Mouse (Mus musculus) retina, adult 2 months (tissue): ENCODE results near the gene Selenov.
A peak's percentile ranks its signal among the peaks of the same experiment; 100 is the strongest.

Source experiments
- DNase-seq: peaks from one replicate; pipeline ENCODE4 v3.0.0-alpha.2; 2012; ENCODE audit warnings: low read depth, low spot score

Selenov gene

GRCm38 (mm10) chr7:28290638-28291590 is at the start of gene Selenov:
Gene Selenov (minus strand): TSS chr7:28291186.
- no peak for DNase-seq

GRCm38 (mm10) chr7:28339213-28339917 is 48.4 kb upstream of the Selenov start:
- DNase-seq: no peak

DNA sequence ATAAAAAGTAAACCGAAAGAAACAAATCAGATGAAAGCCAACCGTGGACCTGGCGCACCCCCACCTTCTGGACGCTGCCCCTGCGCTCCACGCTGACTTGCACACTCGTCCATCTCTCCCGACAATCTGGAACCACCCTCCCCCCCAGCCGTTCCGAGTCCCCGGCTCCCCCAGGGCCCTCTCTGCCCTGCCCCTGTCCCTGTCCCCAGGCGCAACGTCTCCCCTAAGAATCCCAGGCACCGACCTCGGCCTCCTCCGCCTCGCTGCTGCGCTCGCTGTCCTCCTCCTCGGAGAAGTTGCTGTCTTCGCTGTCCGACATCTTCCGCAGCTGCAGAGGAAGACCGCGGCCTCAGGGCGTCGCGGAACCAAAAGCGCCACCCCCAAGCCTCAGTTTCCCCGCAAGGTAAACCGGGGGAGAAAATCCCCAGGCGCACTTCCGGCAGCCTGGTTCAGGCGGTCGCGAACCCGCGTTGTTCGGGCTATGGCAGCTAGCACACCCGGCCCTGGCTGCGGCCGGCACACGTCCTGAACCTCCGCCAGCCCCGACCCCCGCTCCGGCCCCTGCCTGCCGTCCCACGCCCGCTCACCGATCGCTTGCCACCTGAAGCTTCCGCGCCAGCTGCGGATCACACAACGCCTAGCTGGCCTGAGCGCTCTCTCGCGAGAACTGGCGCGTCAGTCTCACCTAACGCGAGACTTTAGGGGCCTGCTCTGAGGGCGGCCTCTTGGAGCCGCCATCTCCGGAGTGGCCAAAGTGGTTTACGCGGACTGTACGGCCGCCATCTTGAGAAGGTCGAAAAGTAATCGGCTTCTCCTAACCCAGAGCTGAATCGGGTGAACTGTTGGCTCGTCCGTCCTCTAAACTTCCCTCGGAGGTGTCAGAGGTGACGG is 47.4 kb upstream of the Selenov start, which contains the start of gene Supt5:
Gene Supt5 (minus strand): TSS at position 639 of the 891 bp plus-strand sequence.
- DNase-seq: peak; percentile 98

GRCm38 (mm10) chr7:28335471-28335870 is 44.5 kb upstream of the Selenov start:
- no peak for DNase-seq

- DNase-seq: no peak
Observed at GRCm38 (mm10) chr7:28334534-28334933, 43.5 kb upstream of the Selenov start.

- DNase-seq: no peak
Observed at GRCm38 (mm10) chr7:28328260-28328659, 37.3 kb upstream of the Selenov start.

DNA sequence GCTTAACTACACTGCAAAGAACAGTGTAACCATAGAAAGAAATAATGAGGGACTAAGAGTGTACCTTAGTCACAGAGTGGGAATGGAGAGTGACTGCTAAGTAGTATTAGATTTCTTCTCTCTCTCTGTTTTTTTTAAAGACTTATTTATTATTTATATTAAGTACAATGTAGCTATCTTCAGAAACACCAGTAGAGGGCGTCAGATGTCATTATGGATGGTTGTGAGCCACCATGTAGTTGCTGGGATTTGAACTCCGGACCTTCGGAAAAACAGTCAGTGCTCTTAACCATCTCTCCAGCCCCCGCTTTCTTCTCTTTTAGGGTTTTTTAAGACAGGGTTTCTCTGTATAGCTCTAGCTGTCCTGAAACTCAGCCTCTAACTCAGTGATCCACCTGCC is 35.5 kb upstream of the Selenov start:
- no peak for DNase-seq

DNA sequence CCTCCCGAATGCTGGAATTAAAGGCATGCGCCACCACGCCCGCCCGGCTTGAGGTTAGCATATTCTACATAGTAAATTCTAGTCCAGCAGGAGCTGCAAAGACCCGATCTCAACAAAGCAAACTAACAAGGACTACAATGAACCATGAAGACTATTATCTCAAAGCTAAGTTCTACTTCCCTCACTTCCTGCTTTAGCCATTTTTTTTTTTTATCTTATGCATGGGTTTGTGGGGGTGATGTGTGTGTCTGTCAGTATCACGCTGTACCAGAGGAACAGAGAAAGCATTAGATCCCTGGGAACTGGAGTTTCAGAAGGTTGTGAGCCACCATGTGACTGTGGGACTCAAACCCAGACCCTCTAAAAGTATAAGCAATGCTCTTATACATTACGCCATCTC is 34.3 kb upstream of the Selenov start:
- DNase-seq: no peak

DNA sequence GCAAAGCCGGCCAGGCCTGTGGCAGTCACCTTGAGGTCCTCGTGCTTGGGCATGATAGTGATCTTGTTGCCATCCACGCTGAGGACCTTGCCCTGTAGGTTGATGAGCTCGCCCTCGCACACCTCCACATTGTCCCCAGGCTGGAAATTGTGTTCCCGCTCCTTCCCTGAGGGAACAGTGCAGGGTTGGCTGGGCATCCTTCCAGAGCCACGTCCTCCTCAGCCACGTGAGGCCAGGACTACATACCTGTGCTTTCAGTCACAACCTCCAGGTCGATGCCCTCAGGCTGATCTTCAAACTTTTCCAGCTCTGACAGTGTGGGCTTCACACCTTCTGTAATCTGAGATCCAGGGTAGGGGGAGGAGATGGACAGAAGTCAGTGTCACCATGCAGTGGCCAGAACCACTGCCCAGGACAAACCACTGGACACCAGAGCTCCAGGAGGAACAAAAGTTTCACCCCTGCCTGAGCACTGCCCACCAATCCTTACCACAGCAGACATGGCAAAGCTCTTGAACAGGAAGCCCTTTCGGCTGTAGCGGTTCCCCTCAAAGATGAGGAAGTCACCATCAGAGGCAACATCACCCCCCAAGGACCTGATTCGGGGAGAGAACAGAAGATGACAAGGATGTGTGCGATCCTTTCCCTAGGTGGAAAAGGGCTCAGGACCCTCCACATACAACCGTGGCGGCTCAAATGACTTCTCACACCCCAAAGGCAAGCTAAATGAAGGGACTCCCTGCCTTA is 31.2 kb upstream of the Selenov start:
- DNase-seq: no peak

DNA sequence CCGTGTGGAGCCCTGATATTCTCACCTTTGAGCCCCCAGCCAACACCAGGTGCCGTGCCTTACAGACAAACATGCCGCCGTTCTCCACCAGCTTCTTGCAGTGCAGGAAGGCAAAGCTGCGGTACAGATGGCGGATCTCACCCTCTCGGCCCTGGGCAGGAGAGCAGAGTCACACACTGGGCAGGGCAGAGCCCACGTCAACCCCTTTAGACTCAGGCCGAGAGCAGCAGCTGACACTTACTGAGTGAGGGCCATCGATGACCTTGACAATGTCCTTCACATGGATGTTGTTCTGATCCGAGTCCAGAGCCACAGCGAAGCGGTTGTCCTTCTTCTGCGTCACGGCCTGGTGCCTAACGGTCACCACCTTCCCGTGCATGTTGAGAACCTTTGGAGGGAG is 27.7 kb upstream of the Selenov start:
- DNase-seq: no peak

GRCm38 (mm10) chr7:28318036-28318435 is 27.1 kb upstream of the Selenov start:
- DNase-seq: no peak

- DNase-seq: peak; percentile 93
Observed at GRCm38 (mm10) chr7:28311926-28312543, 21.0 kb upstream of the Selenov start, which contains the start of gene Timm50. Gene Timm50 (minus strand): TSS chr7:28312072.

DNA sequence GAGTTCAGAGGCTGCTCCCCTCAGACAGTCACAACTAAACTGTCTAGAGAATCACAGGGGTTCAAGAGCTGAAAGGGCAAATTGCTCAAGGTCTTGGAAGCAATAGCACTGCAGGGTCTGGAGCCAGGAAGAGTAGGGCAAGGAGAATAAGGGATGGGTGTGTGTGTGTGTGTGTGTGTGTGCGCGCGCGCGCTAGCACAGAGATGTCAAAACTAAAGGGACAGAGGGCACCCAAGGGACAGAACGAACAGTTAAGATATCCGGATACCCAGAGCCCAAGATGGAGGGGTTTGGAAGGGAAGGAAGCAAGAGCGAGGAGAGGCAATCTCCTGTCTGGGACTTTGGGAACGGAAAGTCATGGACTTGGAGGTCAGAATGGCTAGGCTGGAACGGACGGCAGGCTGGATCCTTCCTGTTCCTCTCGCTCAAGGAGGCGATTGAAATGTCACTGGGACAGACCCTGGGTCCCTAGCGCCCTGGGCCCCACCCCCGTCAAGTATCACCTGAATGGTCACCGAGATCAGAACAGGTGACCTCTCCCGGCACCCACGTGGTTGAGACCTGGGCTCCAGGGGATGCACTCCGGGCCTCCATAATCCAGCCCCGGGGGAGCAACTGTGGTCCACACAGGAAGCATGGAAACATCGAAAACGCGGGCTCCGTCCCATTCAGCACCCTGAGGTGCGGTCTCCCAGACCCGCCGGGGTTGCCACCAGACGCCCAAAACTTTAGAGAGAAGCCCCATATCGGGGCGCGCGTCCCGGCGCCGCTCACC is 20.4 kb upstream of the Selenov start:
- DNase-seq: no peak

GRCm38 (mm10) chr7:28309737-28310136 is 18.8 kb upstream of the Selenov start:
- DNase-seq: no peak

- DNase-seq: no peak
Observed at GRCm38 (mm10) chr7:28306216-28306615, 15.2 kb upstream of the Selenov start.

GRCm38 (mm10) chr7:28305641-28306040 is 14.7 kb upstream of the Selenov start:
- DNase-seq: no peak

DNA sequence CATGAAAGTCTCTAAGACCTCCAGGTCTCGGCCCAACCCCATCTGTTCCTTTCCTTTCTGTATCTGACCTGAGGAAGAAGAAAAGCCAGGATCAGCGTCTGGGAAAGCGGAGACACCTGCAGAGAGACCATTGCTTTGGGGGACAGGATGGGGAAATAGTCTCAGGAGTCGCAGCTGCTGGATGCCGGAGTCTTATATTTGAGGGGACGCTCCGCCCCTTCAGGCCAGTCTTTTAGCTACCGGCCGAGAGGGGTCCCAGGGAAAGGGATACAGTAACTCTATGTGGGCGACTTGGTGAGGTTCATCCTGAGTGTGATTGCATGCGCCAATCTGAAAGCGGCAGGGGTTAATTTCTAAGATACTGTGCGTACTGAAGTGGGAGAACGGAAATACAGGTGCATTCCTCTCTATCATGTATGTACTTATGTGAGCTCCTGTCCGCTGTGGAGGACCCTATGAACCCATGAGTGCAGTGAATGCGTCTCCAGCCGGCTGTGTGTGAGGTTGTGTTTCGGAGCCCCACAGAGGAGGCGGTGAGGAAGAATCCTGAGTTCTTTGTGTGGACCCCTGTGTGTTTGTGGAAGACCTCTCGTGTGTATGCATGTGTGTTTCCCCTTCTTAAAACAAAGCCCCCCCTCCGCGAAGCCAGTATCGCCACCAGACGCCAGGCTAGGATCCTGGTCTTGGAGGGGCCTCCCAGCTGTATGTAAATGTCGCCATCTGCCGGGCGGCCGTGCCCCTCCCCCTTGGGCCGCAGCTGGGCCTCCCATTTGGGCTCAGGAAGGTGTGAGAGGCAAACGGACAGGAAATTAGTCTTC is 10.8 kb upstream of the Selenov start, which contains the start of gene Dll3:
Gene Dll3 (minus strand): TSS at position 623 of the 818 bp plus-strand sequence.
- DNase-seq: no peak

DNA sequence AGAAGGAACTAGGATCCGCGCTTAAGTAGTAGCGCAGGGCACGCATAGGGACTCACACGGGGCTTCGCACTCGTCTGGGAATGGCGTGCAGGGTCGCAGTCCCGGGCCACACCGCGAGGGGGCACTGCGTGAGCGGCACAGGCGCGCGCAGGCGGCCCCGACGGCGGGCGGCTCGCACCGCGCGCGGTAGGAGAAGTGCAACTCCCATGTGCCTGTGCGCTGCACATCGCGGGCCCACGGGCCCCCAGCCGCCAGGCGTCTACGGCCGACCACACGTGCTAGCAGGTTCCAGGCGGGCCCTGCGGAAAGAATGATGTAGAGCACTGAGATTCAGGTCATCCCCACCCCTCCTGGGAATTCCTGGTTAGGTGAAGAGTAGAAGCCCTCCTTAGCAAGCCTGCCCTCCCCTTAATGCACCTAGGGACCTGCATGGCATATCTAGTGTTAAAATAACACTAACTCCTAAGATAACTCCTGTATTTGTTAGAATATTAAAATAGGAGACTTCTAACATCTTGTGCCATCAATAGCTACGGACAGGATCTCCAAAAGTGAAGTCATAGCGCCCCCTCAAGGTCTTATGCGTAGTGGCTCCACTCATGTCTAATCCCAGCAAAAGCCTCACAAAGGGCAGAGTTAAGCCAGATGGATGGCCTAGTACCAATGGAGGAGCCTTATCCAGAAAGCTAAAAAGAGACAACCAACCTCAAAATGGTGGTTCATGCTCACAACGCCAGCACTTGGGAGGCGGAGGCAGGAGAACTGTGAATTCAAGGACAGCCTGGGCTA is 8.0 kb upstream of the Selenov start:
- peak; percentile 73 for DNase-seq
